Mouse (Mus musculus) forebrain, embryonic 11.5 days (tissue): ENCODE measurements around the gene Nipal4. TPM values are rescaled to one million over a fixed set of nuclear protein-coding genes. Genes with fewer than 3 reads are reported as not detected.

ENCODE experiments used
- ATAC-seq: fragments of 200-750 bp; cut with Nextera tagmentation; replicated peaks from 2 replicates; pipeline ENCODE4 v1.8.0; 2017; ENCODE audit warnings: moderate TSS enrichment; ENCODE audit not compliant: low FRiP score
- DNase-seq: peaks from one replicate; pipeline ENCODE4 v3.0.0-alpha.2; 2017; ENCODE audit warnings: low spot score
- H3K27ac ChIP-seq: fragments of 300-500 bp; sonication (generic); 2 replicates; pipeline ENCODE4 v1.5.1; 2014; ENCODE audit warnings: low read depth, low read length
- H3K27me3 ChIP-seq: fragments of 300-500 bp; sonication (generic); 2 replicates; pipeline ENCODE4 v1.6.1; 2014; ENCODE audit warnings: mild to moderate bottlenecking, low read length, mixed read lengths; ENCODE audit not compliant: control insufficient read depth, insufficient read depth
- H3K36me3 ChIP-seq: fragments of 300-500 bp; sonication (generic); 2 replicates; pipeline ENCODE4 v1.6.1; 2014; ENCODE audit warnings: mild to moderate bottlenecking, low read length, moderate library complexity, mixed read lengths; ENCODE audit not compliant: control insufficient read depth, insufficient read depth
- H3K4me1 ChIP-seq: fragments of 300-500 bp; sonication (generic); replicated peaks from 2 replicates; pipeline ENCODE4 v1.6.1; 2014; ENCODE audit warnings: low read length, mixed read lengths; ENCODE audit not compliant: control insufficient read depth, insufficient read depth
- H3K4me2 ChIP-seq: fragments of 300-500 bp; sonication (generic); 2 replicates; pipeline ENCODE4 v1.6.1; 2014; ENCODE audit warnings: low read depth, mild to moderate bottlenecking, low read length, moderate library complexity, mixed read lengths; ENCODE audit not compliant: severe bottlenecking
- H3K4me3 ChIP-seq: fragments of 300-500 bp; sonication (generic); 2 replicates; pipeline ENCODE4 v1.5.1; 2014; ENCODE audit warnings: low read depth, low read length
- H3K9ac ChIP-seq: fragments of 300-500 bp; sonication (generic); 2 replicates; pipeline ENCODE4 v1.6.1; 2014; ENCODE audit warnings: low read length
- H3K9me3 ChIP-seq: fragments of 300-500 bp; sonication (generic); 2 replicates; pipeline ENCODE4 v1.6.1; 2016; ENCODE audit warnings: low read length, mixed read lengths; ENCODE audit not compliant: control insufficient read depth
- WGBS: fragments of 180-500 bp; shearing (Covaris S2); extraction: QIAGEN DNeasy Blood & Tissue Kit; methylation state at CpG from one replicate; pipeline ENCODE4 v1.1.7; 2014; 5-methylcytosine and 5-hydroxymethylcytosine counted together
- polyA plus RNA-seq: library from polyadenylated mRNA; unstranded; fragments of >200 nt; fragmentation: Nextera tagmentation; extraction: Ambion mirVana; gene quantifications from 2 replicates; pipeline ENCODE4 v1.2.1, GENCODE M21; 2014

The Nipal4 gene
- polyA plus RNA-seq, 1 experiment from 2014 or later: 1.6 TPM

DNA sequence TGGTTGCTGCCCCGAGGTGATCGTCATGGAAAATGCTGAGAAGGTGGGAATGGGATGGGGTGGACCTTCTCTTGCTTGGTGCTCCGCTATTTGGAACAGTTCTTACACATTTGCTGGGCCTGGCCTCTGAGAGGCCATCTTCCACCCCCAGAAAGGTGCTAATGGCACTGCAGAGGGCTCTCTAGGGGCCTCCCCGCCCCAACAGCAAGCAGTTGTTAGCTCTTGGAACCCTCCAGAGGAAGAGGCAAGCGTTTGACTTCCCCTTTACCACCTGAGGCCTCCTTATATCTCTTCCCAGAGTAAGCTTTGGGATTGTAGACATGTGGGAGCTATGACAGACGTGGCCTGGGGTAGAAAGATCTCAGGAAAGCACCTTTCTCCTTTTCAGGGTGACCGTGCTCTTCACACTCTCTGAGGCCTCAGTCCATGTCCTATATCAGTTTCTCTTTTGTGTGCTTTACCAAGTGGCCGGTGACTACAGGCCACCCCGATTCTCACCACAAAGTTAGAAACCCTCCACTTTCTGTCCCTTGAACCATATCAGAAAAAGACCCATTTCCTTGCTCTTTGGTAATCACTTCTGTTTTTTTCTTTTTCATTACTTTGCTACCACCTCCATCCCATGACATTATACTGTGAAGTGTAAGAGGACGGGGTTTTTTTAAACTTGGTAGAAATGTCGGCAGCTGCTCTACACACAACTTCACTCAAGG, 21.0 kb downstream of the Nipal4 start:
- no peak for DNase-seq
- Histone ChIP-seq H3K4me3 (no peak overlapping the region), H3K27me3 (no peaks in the 10 kb centered on the region), H3K27ac (no peak overlapping the region), H3K9me3 (no peaks in the 10 kb centered on the region), H3K36me3 (no peaks in the 10 kb centered on the region), H3K4me2 (no peak overlapping the region), H3K4me1 (no peaks in the 10 kb centered on the region), H3K9ac (no peak overlapping the region)
- 86% methylated on average over 11 of the region's 11 CpGs for WGBS
- no peak for ATAC-seq

GRCm38 (mm10) chr11:46143342-46143741, 23.0 kb downstream of the Nipal4 start:
- no peaks in the 10 kb centered on the region; the same call in 1 of the 2 replicates for H3K36me3 ChIP-seq
- H3K27ac ChIP-seq: no peak overlapping the region
- no peak overlapping the region for H3K4me3 ChIP-seq
- no peaks in the 10 kb centered on the region for H3K27me3 ChIP-seq
- ATAC-seq (no peak), DNase-seq (no peak)
- 91% methylated on average over 6 of the region's 6 CpGs for WGBS
- no peak overlapping the region for H3K9ac ChIP-seq
- no peak overlapping the region for H3K4me2 ChIP-seq
- no peaks in the 10 kb centered on the region for H3K9me3 ChIP-seq
- no peaks in the 10 kb centered on the region for H3K4me1 ChIP-seq

GRCm38 (mm10) chr11:46134899-46135298, 31.4 kb downstream of the Nipal4 start:
- no peak for ATAC-seq
- Histone ChIP-seq H3K36me3 (no peaks in the 10 kb centered on the region; the same call in 1 of the 2 replicates), H3K4me1 (no peaks in the 10 kb centered on the region), H3K9me3 (no peaks in the 10 kb centered on the region), H3K27ac (no peak overlapping the region), H3K4me2 (no peak overlapping the region), H3K4me3 (no peak overlapping the region), H3K27me3 (no peaks in the 10 kb centered on the region), H3K9ac (no peak overlapping the region)
- no peak for DNase-seq
- 90% methylated on average over 2 of the region's 2 CpGs for WGBS

DNA sequence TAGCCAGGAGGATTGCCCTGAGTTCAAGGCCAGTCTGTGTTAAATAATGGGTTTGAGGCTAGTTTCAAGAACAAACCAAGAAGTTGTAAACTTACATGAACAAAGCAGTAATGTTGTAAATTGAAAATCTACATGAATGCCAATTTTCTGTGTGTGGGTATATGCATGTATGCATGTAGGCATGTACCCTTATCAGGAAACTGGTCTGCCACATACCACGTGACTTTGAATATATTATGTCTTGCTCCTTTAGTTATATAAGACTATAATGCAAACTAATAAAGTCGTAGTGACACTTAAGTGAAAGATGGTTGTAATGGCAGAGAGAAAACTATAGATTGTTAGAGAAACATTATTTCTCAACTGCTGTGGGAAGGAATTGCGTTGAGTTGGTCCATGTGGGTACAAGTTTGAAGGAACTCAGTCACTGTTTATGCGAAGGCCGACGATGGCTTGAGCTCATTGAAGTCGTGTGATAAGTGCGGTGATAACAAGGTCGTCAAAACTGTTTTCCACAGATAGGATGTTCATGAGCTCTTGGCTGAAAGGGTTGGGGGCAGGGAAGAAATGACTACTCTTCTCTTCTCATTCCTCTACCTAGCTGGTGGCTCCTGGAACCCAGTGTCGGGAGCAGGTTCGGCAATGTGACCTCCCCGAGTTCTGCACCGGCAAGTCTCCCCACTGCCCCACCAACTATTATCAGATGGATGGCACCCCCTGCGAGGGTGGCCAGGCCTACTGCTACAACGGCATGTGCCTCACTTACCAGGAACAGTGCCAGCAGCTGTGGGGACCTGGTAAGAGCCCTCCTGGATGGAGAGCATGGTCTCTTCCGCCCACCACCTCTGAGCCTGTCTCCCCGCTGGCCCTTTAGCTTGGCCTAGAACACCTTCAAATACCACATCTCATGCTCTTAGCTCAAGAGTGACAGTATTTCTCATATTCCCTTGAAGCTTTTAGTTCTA, 35.0 kb downstream of the Nipal4 start:
- H3K36me3 ChIP-seq: no peaks in the 10 kb centered on the region
- ATAC-seq: no peak
- H3K27ac ChIP-seq: no peak overlapping the region
- H3K4me1 ChIP-seq: no peaks in the 10 kb centered on the region
- no peak overlapping the region for H3K9ac ChIP-seq
- no peak overlapping the region for H3K4me3 ChIP-seq
- H3K4me2 ChIP-seq: no peak overlapping the region
- H3K9me3 ChIP-seq: no peaks in the 10 kb centered on the region
- H3K27me3 ChIP-seq: no peaks in the 10 kb centered on the region
- DNase-seq: no peak
- 92% methylated on average over 17 of the region's 17 CpGs for WGBS

DNA sequence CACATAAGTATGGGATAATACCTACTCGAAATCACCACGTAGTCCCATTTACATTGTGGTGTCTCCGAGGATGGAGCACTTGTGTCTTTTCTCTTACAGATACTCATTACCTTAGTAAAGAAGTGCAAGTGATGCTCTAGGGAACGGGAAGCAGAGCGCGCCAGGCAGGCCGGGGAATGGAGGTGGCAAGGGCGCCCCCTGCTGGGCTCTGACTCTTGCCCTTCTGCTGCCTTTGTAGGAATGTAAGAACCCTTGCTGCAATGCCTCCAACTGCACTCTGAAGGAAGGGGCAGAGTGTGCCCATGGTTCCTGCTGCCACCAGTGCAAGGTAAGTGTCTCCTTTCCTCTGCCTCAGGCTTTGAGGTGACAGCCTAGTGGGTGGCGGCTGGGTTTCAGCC, 37.8 kb downstream of the Nipal4 start:
- WGBS: 67% methylated on average over 9 of the region's 9 CpGs
- H3K9me3 ChIP-seq: no peaks in the 10 kb centered on the region
- DNase-seq: peak; percentile 63

GRCm38 (mm10) chr11:46127621-46128547, 38.4 kb downstream of the Nipal4 start:
- Histone ChIP-seq H3K4me3 (no peak overlapping the region), H3K9ac (no peak overlapping the region), H3K4me2 (no peak overlapping the region), H3K9me3 (no peaks in the 10 kb centered on the region), H3K27ac (no peak overlapping the region), H3K36me3 (no peaks in the 10 kb centered on the region), H3K27me3 (no peaks in the 10 kb centered on the region), H3K4me1 (no peaks in the 10 kb centered on the region)
- 83% methylated on average over 15 of the region's 15 CpGs for WGBS
- ATAC-seq (no peak), DNase-seq (no peak)

More for the DNA sequence above, 37.8 kb downstream of the Nipal4 start:
- Histone ChIP-seq H3K4me1 (no peaks in the 10 kb centered on the region), H3K4me2 (no peak overlapping the region), H3K27ac (no peak overlapping the region), H3K4me3 (no peak overlapping the region), H3K9ac (no peak overlapping the region), H3K27me3 (no peaks in the 10 kb centered on the region), H3K36me3 (no peaks in the 10 kb centered on the region)
- no peak for ATAC-seq

- H3K4me3 ChIP-seq: no peak overlapping the region
- WGBS: 92% methylated on average over 11 of the region's 11 CpGs
- H3K36me3 ChIP-seq: no peaks in the 10 kb centered on the region
- H3K4me1 ChIP-seq: no peaks in the 10 kb centered on the region
- no peaks in the 10 kb centered on the region for H3K9me3 ChIP-seq
- H3K27ac ChIP-seq: no peak overlapping the region
- H3K27me3 ChIP-seq: no peaks in the 10 kb centered on the region
- ATAC-seq (no peak), DNase-seq (no peak)
- H3K4me2 ChIP-seq: no peak overlapping the region
- no peak overlapping the region for H3K9ac ChIP-seq
Observed at GRCm38 (mm10) chr11:46126827-46127410, 39.4 kb downstream of the Nipal4 start.

DNA sequence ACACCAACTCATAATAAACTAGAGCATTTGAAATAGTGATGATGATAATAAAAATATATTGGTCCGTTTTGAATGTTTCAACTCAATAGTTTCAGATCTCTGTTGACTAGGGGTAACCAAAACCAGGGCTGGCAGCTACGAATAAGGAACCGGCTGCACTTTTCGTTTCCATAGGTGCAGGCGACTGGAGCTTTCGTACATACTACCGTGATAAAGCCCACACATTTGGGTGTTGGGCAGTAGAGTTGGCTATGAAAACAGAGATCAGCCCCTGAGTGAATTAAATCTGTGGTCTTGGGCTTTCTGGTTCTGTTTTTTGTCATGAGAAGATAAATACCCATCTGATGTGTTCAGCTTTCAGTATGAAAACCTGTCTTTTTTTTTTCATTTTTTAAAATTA, 40.0 kb downstream of the Nipal4 start:
- ATAC-seq: no peak
- WGBS: 93% methylated on average over 7 of the region's 7 CpGs

More for the DNA sequence above, 40.0 kb downstream of the Nipal4 start:
- H3K4me3 ChIP-seq: no peak overlapping the region
- H3K36me3 ChIP-seq: no peaks in the 10 kb centered on the region
- no peaks in the 10 kb centered on the region for H3K4me1 ChIP-seq
- no peak overlapping the region for H3K27ac ChIP-seq
- no peak for DNase-seq
- no peaks in the 10 kb centered on the region for H3K27me3 ChIP-seq
- H3K4me2 ChIP-seq: no peak overlapping the region
- H3K9ac ChIP-seq: no peak overlapping the region
- H3K9me3 ChIP-seq: no peaks in the 10 kb centered on the region
